Mouse (Mus musculus): ENCODE measurements around the gene Vps33a.
"Not testable (repeated sequence)": the region's sequence is repeated elsewhere in the genome, so short reads cannot be mapped to it uniquely, and the experiment has no call there.

The Vps33a gene

GRCm38 (mm10) chr5:123523692-123524392 lies 49.0 kb downstream of the Vps33a start, which contains the start of gene Diablo:
TSS of gene Diablo (minus strand) at chr5:123524176.
- peak; percentile 99 for DNase-seq

- no peak for DNase-seq
Observed at GRCm38 (mm10) chr5:123522166-123522565, 50.7 kb downstream of the Vps33a start.

- no peak for DNase-seq
Observed at GRCm38 (mm10) chr5:123521621-123522020, 51.2 kb downstream of the Vps33a start.

- DNase-seq: no peak
Observed at GRCm38 (mm10) chr5:123520666-123521065, 52.2 kb downstream of the Vps33a start.

DNA sequence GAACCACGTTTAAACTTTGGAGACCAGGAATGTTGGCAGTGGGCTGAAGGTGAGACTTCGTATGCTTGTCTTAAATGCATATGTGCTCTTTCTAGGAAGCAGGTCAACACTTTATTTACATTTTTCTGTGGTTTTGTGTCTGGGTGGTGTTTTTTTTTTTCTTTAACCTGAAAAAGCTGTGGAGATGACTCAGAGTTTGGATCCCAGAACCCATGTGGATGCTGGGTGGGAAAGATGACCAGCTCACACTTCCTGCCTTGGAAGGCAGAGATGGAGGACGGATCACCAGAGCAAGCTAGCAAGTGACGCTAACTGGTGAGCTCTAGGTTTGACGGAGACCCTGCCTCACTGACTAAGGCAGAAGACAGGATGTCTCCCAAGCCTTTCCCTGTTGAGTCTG lies 58.0 kb downstream of the Vps33a start:
- no peak for DNase-seq

DNA sequence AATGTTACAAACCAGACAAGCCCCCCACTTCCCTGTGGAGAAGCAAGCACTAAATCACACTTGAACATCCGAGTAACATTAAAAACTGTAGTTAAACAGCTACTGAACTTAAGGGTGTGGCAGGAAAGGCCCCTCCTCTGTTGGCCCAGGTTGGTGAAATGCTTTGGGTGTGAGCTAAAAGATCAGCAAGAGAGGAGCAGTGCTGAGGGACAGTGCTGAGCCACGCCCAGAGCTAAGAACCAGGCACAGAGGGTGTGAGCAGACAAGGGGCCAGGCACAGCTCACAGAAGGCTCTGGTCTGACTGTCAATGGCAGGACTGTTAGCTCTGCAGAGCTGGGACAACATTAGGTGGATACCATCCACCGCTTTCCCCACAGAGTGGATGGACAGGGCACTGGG lies 60.7 kb downstream of the Vps33a start:
- no peak for DNase-seq

DNA sequence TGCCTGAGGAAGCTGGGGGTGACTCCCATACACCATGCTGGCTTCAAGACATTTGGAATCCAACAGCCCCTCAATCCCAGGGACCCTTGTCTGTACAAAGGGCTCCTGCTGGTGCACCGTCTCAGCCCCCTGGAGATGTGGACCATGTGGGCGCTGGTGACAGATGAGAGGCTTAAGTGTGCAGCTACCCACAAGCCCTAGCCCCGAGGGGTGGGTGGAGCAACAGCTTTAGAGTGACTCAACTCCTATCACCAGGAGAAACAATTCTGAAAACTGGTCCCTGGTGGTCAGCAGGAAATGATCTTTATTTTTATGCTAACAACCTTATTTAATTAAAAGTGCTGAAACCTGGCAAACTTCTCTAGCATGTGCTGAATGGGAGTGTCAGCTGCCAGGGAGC lies 61.4 kb downstream of the Vps33a start:
- DNase-seq: not testable (repeated sequence)

GRCm38 (mm10) chr5:123510160-123510559 lies 62.7 kb downstream of the Vps33a start, which contains the start of gene B3gnt4:
TSS of gene B3gnt4 (plus strand) at chr5:123510460.
- no peak for DNase-seq

- no peak for DNase-seq
Observed at GRCm38 (mm10) chr5:123508921-123509320, 63.9 kb downstream of the Vps33a start.

DNA sequence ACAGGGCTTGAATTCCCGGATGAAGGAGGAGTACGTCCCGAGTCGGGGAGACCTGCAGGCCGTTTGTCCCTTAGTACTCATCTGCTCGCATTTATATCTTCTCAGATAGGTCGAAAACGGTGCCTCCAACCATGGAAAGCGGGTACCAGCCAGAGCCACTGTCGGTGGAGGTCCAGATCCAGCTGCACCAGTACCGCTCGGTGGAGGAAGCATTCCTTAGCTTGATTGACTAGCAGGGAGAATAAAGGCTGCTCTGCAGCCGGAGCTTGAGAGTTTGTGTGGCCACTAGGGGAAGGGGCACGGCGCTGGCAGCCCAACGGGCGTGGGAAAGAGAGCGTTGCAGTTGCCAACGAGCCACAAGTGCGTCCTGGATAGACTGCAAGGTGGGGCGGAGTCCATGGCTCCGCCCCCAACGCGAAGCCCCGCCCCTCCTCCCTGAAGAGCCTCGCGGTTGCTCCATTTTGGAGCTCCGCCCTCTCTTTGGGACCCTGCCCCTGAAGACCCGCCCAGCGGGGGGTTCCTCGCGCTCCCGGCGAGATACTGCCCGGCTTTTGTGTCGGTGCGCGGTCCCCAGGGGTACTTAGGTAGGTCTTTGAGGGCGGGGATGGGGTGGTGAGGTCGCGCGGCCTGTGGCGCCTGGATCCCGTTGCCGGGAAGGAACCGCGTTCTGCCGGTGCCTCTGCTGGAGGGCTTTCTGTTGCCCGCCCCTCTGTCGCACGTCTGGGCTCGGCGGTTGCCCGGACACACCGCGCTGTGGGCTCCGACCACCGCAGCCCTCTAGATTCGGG lies 64.7 kb downstream of the Vps33a start:
- DNase-seq: peak; percentile 81

DNA sequence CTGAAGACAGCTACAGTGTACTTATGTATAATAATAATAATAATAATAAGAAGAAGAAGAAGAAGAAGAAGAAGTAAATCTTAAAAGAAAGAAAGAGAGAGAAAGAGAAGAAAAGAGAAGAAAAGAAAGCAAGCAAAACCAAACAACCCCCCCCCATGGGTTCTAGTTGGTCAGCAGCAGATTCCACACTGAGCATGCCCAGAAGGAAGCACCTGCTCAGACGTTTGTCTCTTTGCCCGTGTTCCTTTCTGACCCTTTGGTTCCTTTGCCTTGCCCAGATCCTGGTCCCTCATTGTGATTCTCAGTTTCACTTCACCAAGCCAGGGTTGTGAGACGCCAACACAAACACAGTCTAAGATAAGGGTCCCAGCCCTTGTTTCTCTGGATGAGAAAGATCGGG lies 70.9 kb downstream of the Vps33a start:
- DNase-seq: no peak

DNA sequence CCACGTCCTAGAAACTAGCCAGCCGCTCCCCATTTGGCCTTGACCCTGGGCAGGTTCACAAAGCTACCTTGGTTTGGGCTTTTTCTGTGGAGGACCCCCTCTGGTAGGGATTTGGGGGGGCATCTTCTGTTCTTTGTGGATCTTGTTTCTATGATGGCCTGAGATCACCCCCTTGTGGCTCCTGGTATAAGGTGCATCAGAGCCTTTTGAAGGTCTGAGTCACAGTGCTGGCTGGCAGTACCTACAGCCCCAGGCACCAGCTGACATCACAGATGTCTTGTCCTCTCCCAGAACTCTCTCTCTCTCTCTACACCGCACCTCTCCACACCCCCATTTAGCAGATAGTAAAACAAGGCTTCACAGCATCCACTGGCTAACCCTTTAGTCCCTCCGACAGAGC lies 73.1 kb downstream of the Vps33a start:
- no peak for DNase-seq

GRCm38 (mm10) chr5:123489935-123490334 lies 82.9 kb downstream of the Vps33a start:
- DNase-seq: no peak

- no peak for DNase-seq
Observed at GRCm38 (mm10) chr5:123489112-123489785, 83.6 kb downstream of the Vps33a start, which contains the start of the genes Lrrc43 and Il31. TSS of gene Lrrc43 (plus strand) at chr5:123489305. TSS of gene Il31 (minus strand) at chr5:123489489.

GRCm38 (mm10) chr5:123487659-123488395 lies 85.0 kb downstream of the Vps33a start:
- no peak for DNase-seq
